Comparison of ENCODE assay signal across 10 mouse cellular contexts in genomic region chr3:145442268-145442667, GRCm38 (mm10).
A peak's percentile ranks its signal among the peaks of the same experiment; 100 is the strongest.
DNase-seq lines count a peak whose midpoint lies in the region; ATAC-seq and TF ChIP-seq lines count a peak whose summit lies in the region.
"Had no signal": no experiment of that assay in that cellular context is flagged by ENCODE, and none has a peak within 500 bp of the region (broad histone marks: within the 10 kb centered on the region; RNA-seq: fewer than 3 reads in every experiment).

No protein-coding gene starts in this region.

- H3K9me3 ChIP-seq in kidney, embryonic 16.5 days (ENCODE audit: low read length), result peaks cover 4% of the 10 kb centered on the region; the same call in 1 of the 2 replicates
- H3K9me3 ChIP-seq: limb, embryonic 13.5 days had no signal

- H3K4me2 ChIP-seq in kidney, embryonic 16.5 days (replicated peaks; ENCODE audit: low read depth, low read length), result no peak overlapping the region
- H3K4me2 ChIP-seq: limb, embryonic 13.5 days had no signal

- WGBS in kidney, embryonic 16.5 days, result 91% methylated on average over 1 of the region's 1 CpGs

- TF ChIP-seq CTCF in layer of hippocampus, adult 2 months (conservative IDR thresholded peaks at IDR 0.05), result peak; percentile 76

- no peaks in the 10 kb centered on the region for H3K4me1 ChIP-seq in kidney, embryonic 16.5 days (ENCODE audit: insufficient read depth, low read length)

- H3K9ac ChIP-seq in kidney, embryonic 16.5 days (replicated peaks; ENCODE audit: low read length), result no peak overlapping the region
- H3K9ac ChIP-seq: limb, embryonic 13.5 days had no signal

- H3K36me3 ChIP-seq in kidney, embryonic 16.5 days (ENCODE audit: insufficient read depth, low read length), result no peaks in the 10 kb centered on the region
- H3K36me3 ChIP-seq: limb, embryonic 13.5 days had no signal

- H3K27ac ChIP-seq in layer of hippocampus, adult 2 months, result no peak overlapping the region
- H3K27ac ChIP-seq in kidney, embryonic 16.5 days (ENCODE audit: low read length), result no peak overlapping the region
- H3K27ac ChIP-seq: limb, embryonic 13.5 days had no signal

- H3K4me3 ChIP-seq in layer of hippocampus, adult 2 months, result no peak overlapping the region
- no peak overlapping the region for H3K4me3 ChIP-seq in kidney, embryonic 16.5 days (ENCODE audit: low read length)
- H3K4me3 ChIP-seq: erythroblast, embryonic 14.5 days; limb, embryonic 13.5 days had no signal

- DNase-seq in adrenal gland, adult 2 months, result peak; percentile 10
- no peak for DNase-seq in adrenal gland, adult 8-10 months
- peak; percentile 7 to 46 for DNase-seq in layer of hippocampus, adult 2 months (ENCODE audit: low spot score in 2 of 2)
- no peak for DNase-seq in layer of hippocampus, adult 8-10 months (ENCODE audit: low spot score in 2 of 2)
- peak; percentile 32 for DNase-seq in ZHBTc4 (ENCODE audit: low read depth, low spot score)
- peak; percentile 51 for DNase-seq in retina, embryonic 14.5 days (ENCODE audit: low spot score)
- DNase-seq in T-cell, adult 2 months (ENCODE audit: low spot score), result no peak

- ATAC-seq in kidney, embryonic 16.5 days (ENCODE audit: low FRiP score, low TSS enrichment), result 0 out of 2 replicates have a peak, but pooled peaks have one; percentile 49

- H3K27me3 ChIP-seq in kidney, embryonic 16.5 days (ENCODE audit: insufficient read depth, low read length), result no peaks in the 10 kb centered on the region
- H3K27me3 ChIP-seq: limb, embryonic 13.5 days had no signal

Comparison
In these comparisons a context has a peak if more than half of its experiments do, and no peak if none do; other contexts are left out.
1. DNase-seq: peak in adrenal gland, adult 2 months (single experiment), layer of hippocampus, adult 2 months (2 of 2), ZHBTc4 (single experiment) and retina, embryonic 14.5 days (single experiment); none in adrenal gland, adult 8-10 months (single experiment), layer of hippocampus, adult 8-10 months (0 of 2) and T-cell, adult 2 months (single experiment).